Mouse (Mus musculus) B cell, adult 2 months (primary cell): Measurements from ENCODE around the gene Paqr4.

ENCODE experiments used
- DNase-seq, 2 experiments: peaks; one replicate each; pipeline ENCODE4 v3.0.0; 2022

Gene Paqr4

GRCm38 (mm10) chr17:23748631-23749391, 8.1 kb upstream of the Paqr4 start:
- DNase-seq = peak; percentile 75 to 77

GRCm38 (mm10) chr17:23748026-23748425, 7.4 kb upstream of the Paqr4 start:
- peak; percentile 80 to 86 for DNase-seq

GRCm38 (mm10) chr17:23747471-23747870, 6.8 kb upstream of the Paqr4 start:
- DNase-seq = peak in 1 of 2 experiments; percentile 7

- DNase-seq = peak; percentile 34 to 35
Observed at GRCm38 (mm10) chr17:23746767-23747166, 6.1 kb upstream of the Paqr4 start.

- peak; percentile 29 to 31 for DNase-seq
Observed at GRCm38 (mm10) chr17:23746311-23746710, 5.6 kb upstream of the Paqr4 start.

- peak; percentile 17 to 18 for DNase-seq
Observed at GRCm38 (mm10) chr17:23745301-23746251, 4.9 kb upstream of the Paqr4 start, which contains the start of gene Kremen2. Gene Kremen2 (minus strand): TSS chr17:23745833.

GRCm38 (mm10) chr17:23744651-23745050, 4.0 kb upstream of the Paqr4 start:
- peak in 1 of 2 experiments; percentile 12 for DNase-seq

- DNase-seq = peak in 1 of 2 experiments; percentile 9
Observed at GRCm38 (mm10) chr17:23744076-23744475, 3.4 kb upstream of the Paqr4 start.

- DNase-seq = no peak
Observed at GRCm38 (mm10) chr17:23742941-23743340, 2.3 kb upstream of the Paqr4 start.

GRCm38 (mm10) chr17:23742210-23742793, 1.6 kb upstream of the Paqr4 start:
- DNase-seq = peak; percentile 63 to 65

GRCm38 (mm10) chr17:23741359-23742209, 917 bp upstream of the Paqr4 start:
- DNase-seq = no peak

GRCm38 (mm10) chr17:23740136-23740584, 507 bp downstream of the Paqr4 start:
- DNase-seq = peak; percentile 75 to 77

- peak; percentile 21 to 28 for DNase-seq
Observed at GRCm38 (mm10) chr17:23739202-23740135, 1.2 kb downstream of the Paqr4 start.

GRCm38 (mm10) chr17:23738836-23739201, 1.8 kb downstream of the Paqr4 start:
- peak in 1 of 2 experiments; percentile 5 for DNase-seq

- DNase-seq = peak; percentile 23 to 26
Observed at GRCm38 (mm10) chr17:23737493-23738445, 2.9 kb downstream of the Paqr4 start.

- DNase-seq = no peak
Observed at GRCm38 (mm10) chr17:23734341-23734740, 6.3 kb downstream of the Paqr4 start.

- DNase-seq = no peak
Observed at GRCm38 (mm10) chr17:23730441-23730840, 10.2 kb downstream of the Paqr4 start.

- DNase-seq = peak; percentile 34 to 46
Observed at GRCm38 (mm10) chr17:23726758-23727142, 13.9 kb downstream of the Paqr4 start.

GRCm38 (mm10) chr17:23725999-23726757, 14.5 kb downstream of the Paqr4 start, which contains the start of gene Pkmyt1:
Gene Pkmyt1 (plus strand): TSS chr17:23726336.
- peak; percentile 98 for DNase-seq
